Mouse (Mus musculus) MEL (cell line): ENCODE data around the gene Mmgt1. TPM values are rescaled to one million over a fixed set of nuclear protein-coding genes. Genes with fewer than 3 reads are reported as not detected.

Experiments
- DNase-seq: peaks from one replicate; pipeline ENCODE4 v3.0.0; 2011; ENCODE audit warnings: low read depth, low spot score
- H3K27ac ChIP-seq: 2 replicates; pipeline ENCODE4 v1.5.1; 2012; ENCODE audit warnings: low read depth, mild to moderate bottlenecking, control low read depth, low read length, moderate library complexity; ENCODE audit not compliant: control insufficient read depth
- H3K27me3 ChIP-seq, 2 experiments: fragments of 150-350 bp in 1 of 2; sonication (generic) in 1 of 2; 2 replicates each; pipeline ENCODE4 v1.6.1; 2012; ENCODE audit warnings: low read length in 2 of 2, mild to moderate bottlenecking in 2 of 2, improper control_type of control experiment in 1 of 2, moderate library complexity in 1 of 2; ENCODE audit not compliant: insufficient read depth in 2 of 2, control insufficient read depth in 1 of 2
- H3K36me3 ChIP-seq, 2 experiments: 2 replicates each; pipeline ENCODE4 v1.6.1; 2012 to 2014; ENCODE audit warnings: low read length in 2 of 2, improper control_type of control experiment in 1 of 2, inconsistent platforms in 1 of 2, mild to moderate bottlenecking in 1 of 2; ENCODE audit not compliant: insufficient read depth in 2 of 2, control insufficient read depth in 1 of 2
- H3K4me1 ChIP-seq, 2 experiments: fragments of 150-350 bp in 1 of 2; sonication (generic) in 1 of 2; 2 replicates each; pipeline ENCODE4 v1.6.1; 2012; ENCODE audit warnings: low read length in 2 of 2, improper control_type of control experiment in 1 of 2, mild to moderate bottlenecking in 1 of 2; ENCODE audit not compliant: insufficient read depth in 2 of 2, control insufficient read depth in 1 of 2
- H3K4me3 ChIP-seq, 2 experiments: fragments of 150-350 bp in 1 of 2; sonication (generic) in 1 of 2; 2 replicates each; pipeline ENCODE4 v1.5.1; 2012; ENCODE audit warnings: low read depth in 2 of 2, low read length in 2 of 2, mild to moderate bottlenecking in 2 of 2, moderate library complexity in 2 of 2, control low read depth in 1 of 2, improper control_type of control experiment in 1 of 2; ENCODE audit not compliant: control insufficient read depth in 1 of 2, insufficient read depth in 1 of 2
- H3K79me2 ChIP-seq: 2 replicates; pipeline ENCODE4 v1.6.1; 2012; ENCODE audit warnings: mild to moderate bottlenecking, low read length, moderate library complexity; ENCODE audit not compliant: control insufficient read depth, poor library complexity, insufficient read depth
- H3K9ac ChIP-seq: 2 replicates; pipeline ENCODE4 v1.6.1; 2012; ENCODE audit warnings: low read depth, mild to moderate bottlenecking, control low read depth, low read length, moderate library complexity; ENCODE audit not compliant: control insufficient read depth, poor library complexity, severe bottlenecking
- H3K9me3 ChIP-seq: fragments of 150-350 bp; sonication (generic); replicated peaks from 2 replicates; pipeline ENCODE4 v1.6.1; 2012; ENCODE audit warnings: mild to moderate bottlenecking, low read length, improper control_type of control experiment, moderate library complexity; ENCODE audit not compliant: insufficient read depth
- BHLHE40 ChIP-seq: IDR thresholded peaks from 2 replicates; pipeline ENCODE4 v1.6.1; 2012; ENCODE audit warnings: low read depth, mild to moderate bottlenecking, inconsistent platforms, low read length, improper control_type of control experiment, borderline replicate concordance
- CHD1 ChIP-seq: IDR thresholded peaks from 2 replicates; pipeline ENCODE4 v1.6.1; 2012; ENCODE audit warnings: low read depth, mild to moderate bottlenecking, inconsistent platforms, low read length, improper control_type of control experiment
- CTCF ChIP-seq, 3 experiments: IDR thresholded peaks in 2 of 3; conservative IDR thresholded peaks in 1 of 3; 2 replicates each; pipeline ENCODE4 v1.5.1; 2011 to 2012; ENCODE audit warnings: low read length in 3 of 3, low read depth in 2 of 3, mild to moderate bottlenecking in 2 of 3, improper control_type of control experiment in 1 of 3, inconsistent platforms in 1 of 3, mixed read lengths in 1 of 3, moderate library complexity in 1 of 3; ENCODE audit not compliant: control insufficient read depth in 1 of 3, insufficient read depth in 1 of 3, poor library complexity in 1 of 3, severe bottlenecking in 1 of 3
- E2F4 ChIP-seq: IDR thresholded peaks from 2 replicates; pipeline ENCODE4 v1.6.1; 2011; ENCODE audit warnings: low read depth, low read length, improper control_type of control experiment, borderline replicate concordance
- ELF1 ChIP-seq: IDR thresholded peaks from 2 replicates; pipeline ENCODE4 v1.6.1; 2014; ENCODE audit warnings: low read depth, mild to moderate bottlenecking, inconsistent platforms, low read length, improper control_type of control experiment, moderate library complexity
- ETS1 ChIP-seq: IDR thresholded peaks from 2 replicates; pipeline ENCODE4 v1.6.1; 2012; ENCODE audit warnings: low read depth, mild to moderate bottlenecking, inconsistent platforms, low read length, improper control_type of control experiment, moderate library complexity
- GABPA ChIP-seq: IDR thresholded peaks from 2 replicates; pipeline ENCODE4 v1.6.1; 2012; ENCODE audit warnings: low read depth, mild to moderate bottlenecking, inconsistent platforms, low read length, improper control_type of control experiment, moderate library complexity
- GATA1 ChIP-seq: IDR thresholded peaks from 2 replicates; pipeline ENCODE4 v1.6.1; 2011; ENCODE audit warnings: low read depth, low read length, improper control_type of control experiment
- HCFC1 ChIP-seq: IDR thresholded peaks from 2 replicates; pipeline ENCODE4 v1.6.1; 2012; ENCODE audit warnings: low read depth, mild to moderate bottlenecking, inconsistent platforms, low read length, improper control_type of control experiment, moderate library complexity
- MAX ChIP-seq: IDR thresholded peaks from 2 replicates; pipeline ENCODE4 v1.6.1; 2011; ENCODE audit warnings: low read length, improper control_type of control experiment
- MEF2A ChIP-seq: IDR thresholded peaks from 2 replicates; pipeline ENCODE4 v1.6.1; 2014; ENCODE audit warnings: low read depth, mild to moderate bottlenecking, inconsistent platforms, low read length, improper control_type of control experiment; ENCODE audit not compliant: poor library complexity, insufficient replicate concordance, severe bottlenecking; ENCODE audit errors: extremely low read depth
- MXI1 ChIP-seq: IDR thresholded peaks from 2 replicates; pipeline ENCODE4 v1.6.1; 2011; ENCODE audit warnings: mild to moderate bottlenecking, low read depth, low read length, improper control_type of control experiment
- MYB ChIP-seq: IDR thresholded peaks from 2 replicates; pipeline ENCODE4 v1.6.1; 2011; ENCODE audit warnings: mild to moderate bottlenecking, low read depth, low read length, improper control_type of control experiment
- NELFE ChIP-seq: IDR thresholded peaks from 2 replicates; pipeline ENCODE4 v1.6.1; 2011; ENCODE audit warnings: low read depth, low read length, improper control_type of control experiment
- POLR2A ChIP-seq, 2 experiments: IDR thresholded peaks; 2 replicates each; pipeline ENCODE4 v1.6.1; 2011 to 2012; ENCODE audit warnings: low read length in 2 of 2, mild to moderate bottlenecking in 2 of 2, control low read depth in 1 of 2, improper control_type of control experiment in 1 of 2, low read depth in 1 of 2, moderate library complexity in 1 of 2; ENCODE audit not compliant: control insufficient read depth in 1 of 2, insufficient read depth in 1 of 2, poor library complexity in 1 of 2
- POLR2AphosphoS2 ChIP-seq: IDR thresholded peaks from 2 replicates; pipeline ENCODE4 v1.6.1; 2011; ENCODE audit warnings: low read length, improper control_type of control experiment
- POLR2AphosphoS5 ChIP-seq: IDR thresholded peaks from 2 replicates; pipeline ENCODE4 v1.6.1; 2012; ENCODE audit warnings: low read depth, borderline replicate concordance, mild to moderate bottlenecking, inconsistent platforms, low read length, moderate library complexity, mixed read lengths
- RAD21 ChIP-seq: IDR thresholded peaks from 2 replicates; pipeline ENCODE4 v1.6.1; 2011; ENCODE audit warnings: mild to moderate bottlenecking, low read depth, low read length, improper control_type of control experiment
- RCOR1 ChIP-seq: IDR thresholded peaks from 2 replicates; pipeline ENCODE4 v1.6.1; 2012; ENCODE audit warnings: low read depth, mild to moderate bottlenecking, inconsistent platforms, low read length, improper control_type of control experiment
- SIN3A ChIP-seq: IDR thresholded peaks from 2 replicates; pipeline ENCODE4 v1.6.1; 2012; ENCODE audit warnings: low read length, improper control_type of control experiment, inconsistent platforms
- SMC3 ChIP-seq: IDR thresholded peaks from 2 replicates; pipeline ENCODE4 v1.6.1; 2011; ENCODE audit warnings: low read depth, low read length, improper control_type of control experiment
- TAL1 ChIP-seq: IDR thresholded peaks from 2 replicates; pipeline ENCODE4 v1.6.1; 2012; ENCODE audit warnings: mild to moderate bottlenecking, inconsistent platforms, low read length, moderate library complexity, mixed read lengths
- TBP ChIP-seq: IDR thresholded peaks from 2 replicates; pipeline ENCODE4 v1.8.0; 2011; ENCODE audit warnings: low read depth, low read length, improper control_type of control experiment
- TCF12 ChIP-seq: IDR thresholded peaks from 2 replicates; pipeline ENCODE4 v1.6.1; 2014; ENCODE audit warnings: low read depth, mild to moderate bottlenecking, inconsistent platforms, low read length, improper control_type of control experiment, moderate library complexity
- ZC3H11A ChIP-seq: IDR thresholded peaks from 2 replicates; pipeline ENCODE4 v1.6.1; 2012; ENCODE audit warnings: low read depth, mild to moderate bottlenecking, inconsistent platforms, low read length, improper control_type of control experiment
- ZKSCAN1 ChIP-seq: IDR thresholded peaks from 2 replicates; pipeline ENCODE4 v1.6.1; 2012; ENCODE audit warnings: low read depth, mild to moderate bottlenecking, inconsistent platforms, low read length, improper control_type of control experiment, moderate library complexity
- ZMIZ1 ChIP-seq: IDR thresholded peaks from 2 replicates; pipeline ENCODE4 v1.6.1; 2012; ENCODE audit warnings: low read depth, mild to moderate bottlenecking, inconsistent platforms, low read length, improper control_type of control experiment, moderate library complexity
- ZNF384 ChIP-seq: IDR thresholded peaks from 2 replicates; pipeline ENCODE4 v1.6.1; 2012; ENCODE audit warnings: low read depth, mild to moderate bottlenecking, inconsistent platforms, low read length, improper control_type of control experiment
- polyA plus RNA-seq, 2 experiments: library from polyadenylated mRNA; stranded (reverse) in 1 of 2; unstranded in 1 of 2; fragments of >175 nt in 1 of 2; fragments of >200 nt in 1 of 2; gene quantifications; 2 replicates each; pipeline versions ENCODE4 v1.2.1 to v1.2.4; 2012; ENCODE audit warnings: low replicate concordance in 2 of 2, low read depth in 1 of 2; ENCODE audit not compliant: insufficient read length in 2 of 2, insufficient read depth in 1 of 2, missing spikeins in 1 of 2
- total RNA-seq: library from RNA; depleted of rRNA; stranded (reverse); fragments of 300-350 nt; gene quantifications from 2 replicates; pipeline ENCODE4 v1.2.3, GENCODE M21; 2012

Mmgt1 gene
- total and polyA plus RNA-seq, 3 experiments: 16.9 to 45.6 (median 22.6) TPM

DNA sequence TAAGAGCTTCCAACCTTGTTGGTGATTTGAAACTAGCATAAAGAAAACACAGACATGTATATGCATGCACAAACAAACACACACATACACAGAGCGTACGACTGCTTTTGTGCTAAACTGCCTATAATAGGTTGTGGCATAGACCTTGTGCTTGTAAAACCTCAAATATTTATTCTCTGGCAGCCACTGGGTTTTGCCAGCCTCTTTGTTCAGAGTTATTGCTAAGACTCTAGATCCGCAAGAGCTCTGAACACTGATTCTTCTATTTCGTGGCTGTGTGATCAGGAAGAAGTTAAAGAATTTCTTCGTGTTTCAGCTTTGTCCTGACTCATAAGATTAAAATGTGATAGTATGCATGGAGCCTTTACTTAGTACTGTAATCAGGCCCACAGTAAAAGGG lies 38.3 kb upstream of the Mmgt1 start:
- Histone ChIP-seq H3K4me1 (no peaks in the 10 kb centered on the region), H3K9ac (no peak overlapping the region), H3K27ac (no peak overlapping the region), H3K36me3 (no peaks in the 10 kb centered on the region), H3K79me2 (no peaks in the 10 kb centered on the region), H3K9me3 (no peaks in the 10 kb centered on the region), H3K27me3 (no peaks in the 10 kb centered on the region)
- DNase-seq: no peak
- TF ChIP-seq E2F4 (no peak), ZC3H11A (no peak), GATA1 (no peak), MYB (no peak), BHLHE40 (no peak), MXI1 (no peak), ZNF384 (no peak), RAD21 (no peak), CTCF (IDR thresholded peaks at IDR 0.05 in 2 of 3, conservative IDR thresholded peaks at IDR 0.05 in 1 of 3; ENCODE audit: control insufficient read depth in 1 of 3, insufficient read depth in 1 of 3, low read depth in 2 of 3, low read length in 3 of 3, poor library complexity in 1 of 3, severe bottlenecking in 1 of 3) (no peak), POLR2AphosphoS2 (no peak), CHD1 (no peak), SMC3 (no peak), TAL1 (no peak), ELF1 (no peak), ZKSCAN1 (no peak), ETS1 (no peak), POLR2A (IDR thresholded peaks at IDR 0.05; ENCODE audit: control insufficient read depth in 1 of 2, insufficient read depth in 1 of 2, low read depth in 1 of 2, low read length in 2 of 2, poor library complexity in 1 of 2) (no peak), TBP (no peak), NELFE (no peak), TCF12 (no peak)
- TF ChIP-seq, all 39 proteins: peak for 0
- no peak overlapping the region for H3K4me3 ChIP-seq

- Histone ChIP-seq H3K4me3 (no peak overlapping the region), H3K27ac (no peak overlapping the region), H3K4me1 (peaks cover 0 to 3% of the 10 kb centered on the region in 2 experiments; a peak in 1 of 4 replicates), H3K9ac (no peak overlapping the region)
- no peak for TF ChIP-seq ETS1
- TF ChIP-seq ZMIZ1: no peak
- no peak for TF ChIP-seq MAX
- no peak for TF ChIP-seq MEF2A
- TF ChIP-seq GABPA: no peak
- TF ChIP-seq POLR2AphosphoS5: no peak
- TF ChIP-seq RCOR1: no peak
- TF ChIP-seq SIN3A: no peak
- TF ChIP-seq CTCF (IDR thresholded peaks at IDR 0.05 in 2 of 3, conservative IDR thresholded peaks at IDR 0.05 in 1 of 3; ENCODE audit: control insufficient read depth in 1 of 3, insufficient read depth in 1 of 3, low read depth in 2 of 3, low read length in 3 of 3, poor library complexity in 1 of 3, severe bottlenecking in 1 of 3): no peak
- TF ChIP-seq POLR2AphosphoS2: no peak
- TF ChIP-seq MYB: no peak
- no peak for TF ChIP-seq HCFC1
- TF ChIP-seq ZNF384: no peak
- TF ChIP-seq, all 39 proteins: peak for 0
- no peaks in the 10 kb centered on the region for H3K27me3 ChIP-seq
- H3K9me3 ChIP-seq: no peaks in the 10 kb centered on the region
- H3K36me3 ChIP-seq: 0 out of 4 replicates have a peak, but pooled peaks cover 0 to 2% of the 10 kb centered on the region in 2 experiments
- no peaks in the 10 kb centered on the region for H3K79me2 ChIP-seq
- DNase-seq: no peak
Measured at GRCm38 (mm10) chrX:56615236-56615635, 17.4 kb upstream of the Mmgt1 start.
